Mouse (Mus musculus) lung, postnatal 4 days (tissue): ENCODE measurements at regions not wholly inside any gene's neighbourhood (a gene's known extent, or its start where the extent isn't known, plus 50 kb on each side); places are given as distances from the start of the nearest gene placed in this dataset.
A peak's percentile ranks its signal among the peaks of the same experiment; 100 is the strongest.

ENCODE experiments used
- DNase-seq, 2 experiments: peaks; one replicate each; pipeline ENCODE4 v3.0.0; 2021

GRCm38 (mm10) chr9:46443191-46444095 is 123.7 kb upstream of the 4931429L15Rik start:
- DNase-seq: no peak

DNA sequence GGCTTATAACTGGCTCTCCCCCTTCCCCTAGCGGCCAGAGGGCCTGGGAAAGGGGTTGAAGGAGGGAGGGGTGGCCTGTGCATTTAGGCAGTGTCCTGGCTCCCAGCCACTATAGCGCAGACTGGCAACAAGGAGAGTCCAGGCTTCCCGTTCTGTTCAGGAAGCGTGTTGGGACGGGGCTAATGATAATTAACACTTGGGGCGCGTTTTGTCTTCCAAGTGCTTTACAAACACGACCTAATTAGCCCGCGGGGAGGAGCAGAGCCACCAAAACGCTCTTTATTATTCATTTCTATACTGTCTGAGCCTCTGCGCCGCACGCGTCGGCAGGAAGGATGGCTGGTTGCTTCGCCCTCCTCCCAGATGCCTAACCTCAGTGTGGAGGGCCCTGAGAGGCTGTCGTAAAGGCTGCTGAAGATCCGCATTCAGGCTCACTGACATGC is 123.0 kb upstream of the 4931429L15Rik start:
- DNase-seq: peak in 1 of 2 experiments; percentile 25

GRCm38 (mm10) chr9:46440226-46440625 is 120.4 kb upstream of the 4931429L15Rik start:
- no peak for DNase-seq

DNA sequence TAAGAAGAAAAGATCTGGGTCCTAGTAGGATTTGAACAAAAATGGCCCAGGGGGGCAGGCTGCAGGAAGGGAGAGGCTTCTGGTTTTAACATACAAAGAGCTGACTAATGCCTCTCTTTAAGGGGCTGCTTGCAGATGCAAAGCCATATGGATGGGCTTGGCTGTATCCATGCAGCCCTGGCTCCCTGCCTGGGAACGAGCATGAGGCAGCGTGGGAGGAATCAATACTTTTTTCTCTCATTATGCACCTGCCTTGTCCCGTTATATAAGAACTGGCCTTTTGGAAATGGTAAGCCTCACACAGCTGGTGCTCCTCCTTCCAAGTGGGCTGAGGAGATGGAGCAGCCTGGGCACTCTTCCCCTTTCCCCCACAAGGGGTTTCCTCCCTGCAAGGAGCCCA is 114.9 kb upstream of the 4931429L15Rik start:
- no peak for DNase-seq

- no peak for DNase-seq
Observed at GRCm38 (mm10) chr9:46433716-46434115, 113.9 kb upstream of the 4931429L15Rik start.

- DNase-seq: no peak
Observed at GRCm38 (mm10) chr9:46431053-46431452, 111.3 kb upstream of the 4931429L15Rik start.

DNA sequence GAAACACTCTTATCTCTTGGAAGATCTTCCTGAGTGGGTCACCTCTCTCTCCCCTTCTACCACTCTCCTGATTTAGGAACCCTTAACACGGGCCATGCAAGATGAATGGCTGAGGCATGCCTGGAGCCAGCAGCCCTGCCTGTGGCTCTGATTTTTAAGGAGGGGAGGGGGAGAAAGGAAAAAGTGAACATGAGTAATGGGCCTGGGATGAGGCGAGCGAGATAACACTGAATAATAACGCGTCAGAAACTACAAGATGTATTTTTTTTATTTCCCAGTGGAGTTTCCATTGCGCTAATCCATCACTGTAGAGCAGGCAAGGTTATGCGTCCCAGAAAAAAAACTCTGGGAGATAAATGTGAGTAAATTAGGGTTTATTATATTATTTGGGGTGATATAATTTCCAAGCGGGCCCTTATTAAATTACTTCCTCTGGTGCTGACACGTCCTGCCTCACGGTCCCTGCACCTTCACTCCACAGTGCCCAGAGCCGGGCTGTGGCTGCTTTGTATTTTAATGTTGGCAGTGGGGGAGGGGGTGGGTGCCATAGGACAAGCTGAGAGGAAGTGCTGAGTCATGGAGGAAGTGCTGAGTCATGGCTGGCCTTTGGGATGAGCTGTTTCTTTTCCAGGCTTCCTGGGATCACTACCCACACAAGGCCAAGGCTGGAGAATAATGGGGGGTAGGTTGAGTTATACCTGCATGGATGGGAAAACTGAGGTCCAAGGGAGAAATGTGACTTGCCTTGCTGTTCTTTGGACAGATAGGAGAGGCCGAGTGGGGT is 103.6 kb upstream of the 4931429L15Rik start:
- DNase-seq: no peak

GRCm38 (mm10) chr9:46421688-46422274 is 102.0 kb upstream of the 4931429L15Rik start:
- DNase-seq: no peak

- DNase-seq: no peak
Observed at GRCm38 (mm10) chr9:46411686-46412085, 91.9 kb upstream of the 4931429L15Rik start.

GRCm38 (mm10) chr9:46408776-46409175 is 89.0 kb upstream of the 4931429L15Rik start:
- DNase-seq: no peak

DNA sequence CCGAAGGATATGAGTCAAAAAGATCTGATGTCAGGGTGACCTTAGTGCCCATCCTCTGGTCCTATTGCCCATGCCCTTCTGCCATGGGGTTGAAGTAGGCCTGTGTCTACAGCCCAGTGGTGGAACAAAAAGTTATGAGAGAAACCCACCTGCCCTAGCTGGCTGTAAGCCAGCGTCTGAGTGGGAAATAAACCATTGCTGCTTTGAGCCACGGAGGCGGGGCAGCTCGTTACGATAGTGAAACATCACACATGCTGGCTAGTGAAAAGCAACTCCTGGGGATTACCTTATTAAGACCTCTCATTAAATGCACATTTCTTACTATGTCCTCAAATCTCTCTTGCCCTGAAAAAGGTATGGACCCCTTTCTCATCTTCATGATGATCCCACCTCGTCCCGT is 86.8 kb upstream of the 4931429L15Rik start:
- DNase-seq: no peak

DNA sequence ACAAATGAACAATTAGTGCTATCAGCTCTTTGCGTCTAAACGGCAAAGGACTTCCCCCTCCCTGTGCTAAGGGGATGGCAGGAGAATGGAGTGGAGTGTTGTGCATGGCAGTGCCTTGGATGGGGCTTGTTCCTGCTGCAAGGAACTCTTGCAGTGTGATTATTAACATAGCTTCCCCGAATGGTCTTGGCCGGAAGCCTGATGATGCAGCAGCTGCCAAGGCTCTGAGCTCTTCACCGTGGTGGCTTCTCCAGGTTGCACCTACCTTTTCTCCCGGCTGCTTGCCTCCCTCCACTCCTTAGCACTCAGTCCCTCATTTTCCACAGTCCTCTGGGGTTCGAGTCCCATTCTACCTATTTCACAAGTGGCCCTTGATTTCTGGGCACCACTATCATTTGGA is 76.8 kb upstream of the 4931429L15Rik start:
- DNase-seq: no peak

GRCm38 (mm10) chr9:46395156-46395765 is 75.5 kb upstream of the 4931429L15Rik start:
- no peak for DNase-seq

DNA sequence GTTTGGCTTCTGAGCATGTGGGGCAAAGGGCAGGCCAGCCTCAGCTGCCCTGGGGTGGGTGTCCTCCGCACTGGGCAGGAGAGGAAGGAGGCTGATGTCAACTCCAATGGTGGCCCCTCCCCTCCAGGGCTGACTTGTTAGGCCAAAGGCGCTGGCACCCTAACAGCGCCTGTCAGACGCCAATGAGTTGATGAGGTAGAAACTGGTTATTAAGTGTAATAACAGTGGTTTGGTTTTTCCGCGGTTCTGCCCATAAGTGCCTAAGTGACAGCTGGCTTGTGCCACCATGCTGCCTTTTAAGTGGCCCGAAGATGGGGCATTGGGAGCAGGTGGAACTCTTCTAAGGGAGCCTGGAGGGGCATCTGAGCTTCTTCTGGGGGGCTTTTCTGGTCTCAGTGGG is 74.5 kb upstream of the 4931429L15Rik start:
- no peak for DNase-seq

GRCm38 (mm10) chr9:46392641-46393321 is 73.0 kb upstream of the 4931429L15Rik start:
- DNase-seq: peak; percentile 55 to 57

DNA sequence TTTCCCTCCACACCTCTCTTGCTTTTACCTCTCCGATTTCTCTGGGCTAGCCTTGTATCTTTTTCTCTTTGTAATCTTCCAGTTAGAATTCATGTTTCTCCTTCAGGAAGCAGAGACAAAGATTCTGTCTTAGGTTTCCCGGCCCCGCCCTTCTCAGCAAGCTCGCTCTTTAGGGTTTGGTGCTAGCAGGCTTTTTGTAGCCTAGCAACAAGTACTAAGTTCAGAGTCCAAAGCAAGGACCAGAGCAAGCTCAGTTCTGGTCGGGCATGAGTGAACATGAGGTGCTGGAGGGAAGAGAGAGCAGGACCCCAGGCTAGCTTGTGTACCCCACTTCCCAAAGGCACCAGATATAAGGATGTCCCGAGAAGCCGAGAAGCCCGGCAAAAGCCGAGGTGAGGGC is 70.0 kb upstream of the 4931429L15Rik start:
- peak in 1 of 2 experiments; percentile 12 for DNase-seq

- no peak for DNase-seq
Observed at GRCm38 (mm10) chr9:46388677-46389676, 69.2 kb upstream of the 4931429L15Rik start.

DNA sequence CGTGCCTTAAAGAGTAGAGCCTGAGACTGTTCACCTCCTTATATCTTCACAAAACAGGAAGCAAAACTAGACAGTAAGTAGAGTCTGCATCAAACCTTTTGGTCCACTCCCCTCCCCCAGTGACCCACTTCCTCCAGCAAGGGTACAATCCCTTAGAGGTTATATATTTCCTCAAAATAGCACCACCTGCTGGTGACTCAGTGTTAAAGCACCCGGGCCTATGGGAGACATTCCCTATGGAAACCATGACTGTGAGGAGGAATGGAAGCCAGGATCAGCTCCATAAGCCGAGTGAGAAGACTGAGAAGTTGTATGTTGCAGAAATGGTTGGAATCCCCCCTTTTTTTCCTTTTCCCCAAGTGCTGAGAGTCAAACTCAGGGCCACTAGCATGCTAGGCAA is 66.5 kb upstream of the 4931429L15Rik start:
- DNase-seq: no peak

GRCm38 (mm10) chr9:46381342-46381741 is 61.6 kb upstream of the 4931429L15Rik start:
- DNase-seq: peak in 1 of 2 experiments; percentile 36

DNA sequence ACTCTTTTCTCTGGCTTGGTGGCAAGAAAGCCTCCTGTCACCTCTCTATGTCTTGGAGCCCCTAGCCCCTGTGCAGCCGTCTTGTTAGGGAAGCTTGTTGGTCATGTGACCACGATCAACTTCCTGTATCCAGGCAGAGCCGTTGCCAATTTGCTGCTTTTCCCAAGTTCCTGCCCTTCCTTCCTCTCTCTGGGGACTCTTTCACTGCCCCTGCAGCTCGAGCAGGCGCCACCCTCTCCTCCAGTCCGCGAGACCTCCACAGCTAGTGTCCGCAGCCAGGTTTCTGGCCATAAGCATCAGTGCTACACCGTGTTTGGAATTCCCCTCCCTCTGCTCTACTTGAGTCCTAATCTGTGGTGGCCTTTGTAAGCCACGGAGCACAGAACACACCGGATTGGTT is 59.7 kb upstream of the 4931429L15Rik start:
- DNase-seq: peak; percentile 34 to 49

DNA sequence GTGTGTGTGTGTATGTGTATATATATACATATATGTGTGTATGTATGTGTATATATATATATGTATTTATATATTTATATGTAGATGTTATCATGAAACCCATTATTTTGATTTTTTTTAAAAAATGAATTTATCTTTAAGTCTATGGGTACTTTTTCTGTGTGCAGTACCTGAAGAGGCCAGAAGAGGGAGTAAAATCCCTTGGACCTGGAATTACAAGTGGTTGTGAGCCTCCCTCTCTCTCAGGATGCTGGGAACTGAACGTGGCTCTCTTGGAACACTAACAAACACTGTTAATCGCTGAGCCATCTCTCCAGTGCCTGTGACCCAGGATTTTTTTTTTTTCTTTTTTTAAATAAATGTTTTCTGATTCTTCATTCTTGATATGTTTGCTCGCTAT is 58.6 kb upstream of the 4931429L15Rik start:
- DNase-seq: no peak
